Mouse (Mus musculus): Measurements from ENCODE around the gene Epha5. TPM values are rescaled to one million over a fixed set of nuclear protein-coding genes. Genes with fewer than 3 reads are reported as not detected.

Epha5 gene
- polyA plus RNA-seq, 1 experiment from 2014 or later: 74.0 TPM

DNA sequence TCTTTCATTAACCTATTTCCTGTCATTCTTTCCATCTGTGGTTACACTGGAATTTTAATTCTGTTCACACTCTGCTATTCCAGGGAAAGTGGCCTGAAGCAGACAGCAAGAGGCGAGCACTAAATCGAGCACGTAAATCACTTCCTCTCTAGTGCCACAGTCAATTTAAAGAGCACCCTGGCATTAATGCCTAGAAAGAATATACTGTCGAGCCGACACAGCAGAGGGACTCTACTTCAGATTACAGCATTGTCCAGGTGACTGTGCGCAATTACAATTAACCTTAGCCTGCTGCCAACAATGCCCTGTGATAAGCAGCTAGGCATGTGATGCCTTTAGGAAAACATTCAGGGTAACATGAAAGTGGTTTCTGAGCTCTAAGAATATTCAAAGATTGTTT lies 153.2 kb downstream of the Epha5 start:
- no peak overlapping the region for H3K9ac ChIP-seq
- 35% methylated on average over 6 of the region's 6 CpGs for WGBS

DNA sequence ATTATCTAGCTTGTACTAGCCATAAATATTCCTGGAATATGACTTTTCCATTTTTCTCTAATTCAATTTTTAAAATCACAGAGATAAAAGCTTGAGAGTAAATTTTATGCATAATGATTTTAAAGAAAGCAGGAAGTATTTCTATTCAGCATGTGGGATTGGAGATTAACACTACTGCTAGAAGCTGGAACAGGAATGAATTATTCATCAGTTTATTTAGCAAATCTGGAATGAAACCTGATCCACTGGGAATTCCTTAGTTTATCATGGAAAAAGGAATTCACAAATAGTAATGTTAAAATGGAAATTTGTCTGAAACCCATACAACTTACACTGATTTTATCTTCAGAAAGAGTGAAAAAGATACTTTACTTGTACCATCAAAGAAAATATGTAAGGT lies 187.2 kb downstream of the Epha5 start:
- Histone ChIP-seq H3K9me3 (ENCODE audit: control insufficient read depth, low read length) (no peaks in the 10 kb centered on the region), H3K4me1 (replicated peaks; ENCODE audit: control insufficient read depth, insufficient read depth, low read length) (no peaks in the 10 kb centered on the region), H3K36me3 (replicated peaks; ENCODE audit: control insufficient read depth, insufficient read depth) (no peaks in the 10 kb centered on the region), H3K4me2 (replicated peaks) (no peak overlapping the region), H3K27me3 (ENCODE audit: control insufficient read depth, insufficient read depth, low read length) (no peaks in the 10 kb centered on the region), H3K27ac (no peak overlapping the region), H3K4me3 (replicated peaks; ENCODE audit: low read length) (no peak overlapping the region), H3K9ac (no peak overlapping the region)
- ATAC-seq (ENCODE audit: low FRiP score) (no peak), DNase-seq (ENCODE audit: low spot score) (no peak)

More for the DNA sequence above, 153.2 kb downstream of the Epha5 start:
- ATAC-seq (ENCODE audit: low FRiP score): 0 out of 2 replicates have a peak, but pooled peaks have one; percentile 24
- Histone ChIP-seq H3K27ac (no peak overlapping the region), H3K9me3 (ENCODE audit: control insufficient read depth, low read length) (no peaks in the 10 kb centered on the region), H3K4me2 (replicated peaks) (no peak overlapping the region), H3K27me3 (ENCODE audit: control insufficient read depth, insufficient read depth, low read length) (no peaks in the 10 kb centered on the region), H3K36me3 (replicated peaks; ENCODE audit: control insufficient read depth, insufficient read depth) (no peaks in the 10 kb centered on the region), H3K4me1 (replicated peaks; ENCODE audit: control insufficient read depth, insufficient read depth, low read length) (no peaks in the 10 kb centered on the region), H3K4me3 (replicated peaks; ENCODE audit: low read length) (no peak overlapping the region)
- DNase-seq (ENCODE audit: low spot score): no peak

- no peak for ATAC-seq (ENCODE audit: low FRiP score)
- H3K4me3 ChIP-seq (replicated peaks; ENCODE audit: low read length): no peak overlapping the region
- no peak for DNase-seq (ENCODE audit: low spot score)
- H3K9ac ChIP-seq: no peak overlapping the region
- no peaks in the 10 kb centered on the region for H3K36me3 ChIP-seq (replicated peaks; ENCODE audit: control insufficient read depth, insufficient read depth)
- 16% methylated on average over 2 of the region's 2 CpGs for WGBS
- H3K4me2 ChIP-seq (replicated peaks): no peak overlapping the region
- H3K9me3 ChIP-seq (ENCODE audit: control insufficient read depth, low read length): no peaks in the 10 kb centered on the region
- no peak overlapping the region for H3K27ac ChIP-seq
- H3K4me1 ChIP-seq (replicated peaks; ENCODE audit: control insufficient read depth, insufficient read depth, low read length): no peaks in the 10 kb centered on the region
- H3K27me3 ChIP-seq (ENCODE audit: control insufficient read depth, insufficient read depth, low read length): no peaks in the 10 kb centered on the region
Measured at GRCm38 (mm10) chr5:84208609-84209008, 208.6 kb downstream of the Epha5 start.

GRCm38 (mm10) chr5:84193348-84193747 lies 223.8 kb downstream of the Epha5 start:
- WGBS: 84% methylated on average over 3 of the region's 3 CpGs
- no peak for ATAC-seq (ENCODE audit: low FRiP score)

DNA sequence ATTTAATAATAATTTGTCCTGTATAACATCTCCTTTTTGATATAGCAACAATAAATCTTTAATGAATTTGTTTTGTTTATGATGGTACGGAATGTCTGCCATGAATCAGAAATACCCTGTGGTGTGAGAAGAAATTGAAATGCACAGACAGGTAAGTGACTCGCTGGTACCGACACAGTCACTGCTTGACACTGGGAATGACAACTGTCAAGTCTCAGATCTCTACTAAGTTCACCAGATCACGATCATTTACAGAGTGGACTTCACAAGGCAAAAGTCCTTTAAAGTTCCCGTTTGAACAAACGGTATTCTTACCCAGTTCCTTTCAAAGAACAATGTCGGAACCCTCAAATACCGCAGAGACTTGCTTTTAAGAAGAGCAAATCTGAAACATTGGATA lies 233.0 kb downstream of the Epha5 start:
- DNase-seq (ENCODE audit: low spot score) (no peak), ATAC-seq (ENCODE audit: low FRiP score) (no peak)
- 87% methylated on average over 8 of the region's 8 CpGs for WGBS
- Histone ChIP-seq H3K36me3 (replicated peaks; ENCODE audit: control insufficient read depth, insufficient read depth) (no peaks in the 10 kb centered on the region), H3K9ac (no peak overlapping the region), H3K27ac (no peak overlapping the region), H3K4me1 (replicated peaks; ENCODE audit: control insufficient read depth, insufficient read depth, low read length) (no peaks in the 10 kb centered on the region), H3K9me3 (ENCODE audit: control insufficient read depth, low read length) (no peaks in the 10 kb centered on the region), H3K4me2 (replicated peaks) (no peak overlapping the region), H3K27me3 (ENCODE audit: control insufficient read depth, insufficient read depth, low read length) (no peaks in the 10 kb centered on the region), H3K4me3 (replicated peaks; ENCODE audit: low read length) (no peak overlapping the region)

More at GRCm38 (mm10) chr5:84193348-84193747, 223.8 kb downstream of the Epha5 start:
- H3K4me1 ChIP-seq (replicated peaks; ENCODE audit: control insufficient read depth, insufficient read depth, low read length): no peaks in the 10 kb centered on the region
- H3K27ac ChIP-seq: no peak overlapping the region
- H3K9ac ChIP-seq: no peak overlapping the region
- no peak for DNase-seq (ENCODE audit: low spot score)
- no peak overlapping the region for H3K4me2 ChIP-seq (replicated peaks)
- H3K4me3 ChIP-seq (replicated peaks; ENCODE audit: low read length): no peak overlapping the region
- H3K27me3 ChIP-seq (ENCODE audit: control insufficient read depth, insufficient read depth, low read length): no peaks in the 10 kb centered on the region
- H3K9me3 ChIP-seq (ENCODE audit: control insufficient read depth, low read length): no peaks in the 10 kb centered on the region
- no peaks in the 10 kb centered on the region for H3K36me3 ChIP-seq (replicated peaks; ENCODE audit: control insufficient read depth, insufficient read depth)

DNA sequence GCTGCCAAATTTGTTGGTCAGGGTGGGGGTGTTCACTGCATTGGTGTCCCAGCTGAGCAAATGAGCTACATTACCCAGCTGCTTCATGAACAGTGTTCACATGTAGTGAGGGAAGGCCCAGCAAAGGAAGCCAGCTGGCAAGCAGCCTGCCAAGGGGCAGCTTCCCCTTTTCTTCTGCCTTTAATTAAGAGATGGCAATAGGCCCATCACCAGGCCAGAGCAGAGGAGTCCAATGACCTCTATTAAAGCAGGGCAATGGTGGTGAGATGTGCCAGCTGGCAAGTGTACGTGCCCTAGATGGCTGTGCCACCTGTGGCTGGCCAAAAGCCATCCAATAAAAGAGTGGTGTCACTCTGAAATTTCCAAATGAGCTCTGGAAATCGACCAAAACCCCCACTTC lies 264.1 kb downstream of the Epha5 start:
- Histone ChIP-seq H3K36me3 (replicated peaks; ENCODE audit: control insufficient read depth, insufficient read depth) (0 out of 2 replicates have a peak, but pooled peaks cover 3% of the 10 kb centered on the region), H3K4me2 (replicated peaks) (no peak overlapping the region), H3K27me3 (ENCODE audit: control insufficient read depth, insufficient read depth, low read length) (no peaks in the 10 kb centered on the region), H3K9me3 (ENCODE audit: control insufficient read depth, low read length) (no peaks in the 10 kb centered on the region), H3K27ac (no peak overlapping the region), H3K4me3 (replicated peaks; ENCODE audit: low read length) (no peak overlapping the region), H3K4me1 (replicated peaks; ENCODE audit: control insufficient read depth, insufficient read depth, low read length) (no peaks in the 10 kb centered on the region), H3K9ac (no peak overlapping the region)
- ATAC-seq (ENCODE audit: low FRiP score) (peak; percentile 96), DNase-seq (ENCODE audit: low spot score) (peak; percentile 64)
- WGBS: 46% methylated on average over 2 of the region's 2 CpGs

DNA sequence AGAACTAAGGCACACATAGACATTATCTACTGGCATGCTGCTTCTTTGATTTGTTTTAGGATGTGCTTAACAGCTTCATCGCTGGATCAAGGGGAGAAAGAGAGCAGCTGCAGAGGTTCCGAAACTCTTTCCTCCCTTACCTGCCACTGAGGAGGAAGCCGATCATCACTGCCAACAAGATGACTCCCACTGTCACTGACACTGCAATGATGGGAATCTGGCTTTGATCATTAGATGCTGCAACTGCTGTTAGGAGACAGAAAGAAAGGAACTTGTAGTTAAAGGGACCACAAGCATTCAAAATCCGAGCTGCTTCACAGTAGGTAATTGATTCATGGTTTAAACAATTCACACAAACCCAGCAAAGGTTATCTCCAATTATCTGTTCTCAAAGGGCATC lies 275.0 kb downstream of the Epha5 start:
- Histone ChIP-seq H3K36me3 (replicated peaks; ENCODE audit: control insufficient read depth, insufficient read depth) (no peaks in the 10 kb centered on the region), H3K27ac (no peak overlapping the region), H3K9me3 (ENCODE audit: control insufficient read depth, low read length) (no peaks in the 10 kb centered on the region), H3K4me1 (replicated peaks; ENCODE audit: control insufficient read depth, insufficient read depth, low read length) (no peaks in the 10 kb centered on the region), H3K4me2 (replicated peaks) (no peak overlapping the region), H3K27me3 (ENCODE audit: control insufficient read depth, insufficient read depth, low read length) (no peaks in the 10 kb centered on the region), H3K9ac (no peak overlapping the region), H3K4me3 (replicated peaks; ENCODE audit: low read length) (no peak overlapping the region)
- no peak for DNase-seq (ENCODE audit: low spot score)
- ATAC-seq (ENCODE audit: low FRiP score): no peak
- 39% methylated on average over 4 of the region's 4 CpGs for WGBS

DNA sequence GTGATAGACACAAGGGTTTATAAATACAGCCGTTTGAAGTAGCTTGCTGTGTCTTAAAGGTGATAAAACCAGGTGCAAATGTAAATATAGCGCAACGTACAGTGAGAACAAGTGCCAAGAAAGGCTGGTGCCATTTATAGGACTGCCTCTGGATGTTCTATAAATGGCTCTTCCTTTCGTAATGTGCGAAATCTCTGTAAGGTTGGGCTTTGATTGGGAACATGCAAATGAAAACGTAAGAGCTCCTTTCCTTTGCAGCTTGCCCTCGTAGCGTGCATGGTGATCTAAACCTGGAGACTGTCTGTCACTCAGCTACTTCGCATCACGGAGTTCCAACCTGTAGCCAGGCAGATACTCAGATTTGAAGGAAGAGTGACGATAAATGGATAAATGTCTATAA lies 321.2 kb downstream of the Epha5 start:
- ATAC-seq (ENCODE audit: low FRiP score) (no peak), DNase-seq (ENCODE audit: low spot score) (no peak)
- Histone ChIP-seq H3K27me3 (ENCODE audit: control insufficient read depth, insufficient read depth, low read length) (no peaks in the 10 kb centered on the region), H3K4me3 (replicated peaks; ENCODE audit: low read length) (no peak overlapping the region), H3K36me3 (replicated peaks; ENCODE audit: control insufficient read depth, insufficient read depth) (no peaks in the 10 kb centered on the region; the same call in 1 of the 2 replicates), H3K9ac (no peak overlapping the region), H3K4me1 (replicated peaks; ENCODE audit: control insufficient read depth, insufficient read depth, low read length) (no peaks in the 10 kb centered on the region), H3K4me2 (replicated peaks) (no peak overlapping the region), H3K9me3 (ENCODE audit: control insufficient read depth, low read length) (no peaks in the 10 kb centered on the region), H3K27ac (no peak overlapping the region)
- 83% methylated on average over 11 of the region's 11 CpGs for WGBS

DNA sequence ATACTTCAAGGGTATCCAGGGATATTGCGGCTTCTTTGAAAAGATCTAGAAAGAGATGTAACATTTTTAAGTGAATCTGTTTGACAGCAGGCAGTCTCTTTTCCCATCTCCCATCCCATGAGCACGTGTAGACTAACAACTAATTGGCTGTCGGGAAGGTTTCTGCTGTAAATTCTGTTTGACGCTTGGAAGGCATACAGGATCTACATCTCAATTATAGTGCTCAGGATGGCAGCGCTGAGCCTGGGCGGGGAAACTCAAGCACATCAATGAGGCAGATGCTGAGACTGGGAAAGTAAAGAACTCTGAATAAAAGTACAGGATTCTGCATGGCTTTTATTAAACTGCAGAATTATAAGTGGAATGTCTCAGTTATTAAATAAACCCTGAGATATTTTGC lies 335.9 kb downstream of the Epha5 start:
- H3K4me3 ChIP-seq (replicated peaks; ENCODE audit: low read length): no peak overlapping the region
- no peaks in the 10 kb centered on the region for H3K27me3 ChIP-seq (ENCODE audit: control insufficient read depth, insufficient read depth, low read length)
- H3K36me3 ChIP-seq (replicated peaks; ENCODE audit: control insufficient read depth, insufficient read depth): peaks cover 7% of the 10 kb centered on the region; the same call in 1 of the 2 replicates
- H3K27ac ChIP-seq: no peak overlapping the region
- DNase-seq (ENCODE audit: low spot score) (no peak), ATAC-seq (ENCODE audit: low FRiP score) (no peak)
- H3K9ac ChIP-seq: no peak overlapping the region
- WGBS: 49% methylated on average over 6 of the region's 6 CpGs
- no peak overlapping the region for H3K4me2 ChIP-seq (replicated peaks)
- H3K4me1 ChIP-seq (replicated peaks; ENCODE audit: control insufficient read depth, insufficient read depth, low read length): no peaks in the 10 kb centered on the region
- H3K9me3 ChIP-seq (ENCODE audit: control insufficient read depth, low read length): no peaks in the 10 kb centered on the region

DNA sequence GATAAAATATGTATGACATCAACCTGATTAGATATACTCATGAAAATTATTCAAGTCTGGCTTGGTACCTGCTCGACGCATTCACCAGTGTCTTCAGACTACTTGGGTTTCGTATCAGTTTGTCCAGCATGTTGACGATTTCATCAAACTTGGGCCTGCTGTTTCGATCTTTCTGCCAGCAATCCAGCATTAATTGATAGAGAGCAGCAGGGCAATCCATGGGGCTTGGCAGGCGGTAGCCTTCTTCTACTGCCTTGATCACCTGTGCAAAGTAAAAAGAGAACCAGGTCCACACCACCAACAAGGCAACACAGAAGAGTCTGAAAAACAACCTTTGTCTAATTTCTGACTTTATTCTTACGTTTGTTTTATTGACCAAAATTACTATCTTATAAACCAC lies 346.2 kb downstream of the Epha5 start:
- H3K27ac ChIP-seq: no peak overlapping the region
- H3K9me3 ChIP-seq (ENCODE audit: control insufficient read depth, low read length): no peaks in the 10 kb centered on the region; the same call in 1 of the 2 replicates
- no peak for DNase-seq (ENCODE audit: low spot score)
- no peaks in the 10 kb centered on the region for H3K4me1 ChIP-seq (replicated peaks; ENCODE audit: control insufficient read depth, insufficient read depth, low read length)
- no peak for ATAC-seq (ENCODE audit: low FRiP score)
- no peak overlapping the region for H3K4me3 ChIP-seq (replicated peaks; ENCODE audit: low read length)
- H3K27me3 ChIP-seq (ENCODE audit: control insufficient read depth, insufficient read depth, low read length): no peaks in the 10 kb centered on the region
- no peak overlapping the region for H3K9ac ChIP-seq
- no peak overlapping the region for H3K4me2 ChIP-seq (replicated peaks)
- 90% methylated on average over 7 of the region's 7 CpGs for WGBS
- no peaks in the 10 kb centered on the region for H3K36me3 ChIP-seq (replicated peaks; ENCODE audit: control insufficient read depth, insufficient read depth)

Data from hindbrain, embryonic 14.5 days (tissue).